Mouse (Mus musculus) midbrain, postnatal 0 days (tissue): Measurements from ENCODE around the gene Alg12. TPM values are rescaled to one million over a fixed set of nuclear protein-coding genes. Genes with fewer than 3 reads are reported as not detected.

Experiments used
- ATAC-seq: fragments of 200-750 bp; cut with Nextera tagmentation; 2 replicates; pipeline ENCODE4 v1.8.0; 2017; ENCODE audit warnings: moderate number of reproducible peaks, mild to moderate bottlenecking, moderate TSS enrichment, moderate library complexity; ENCODE audit not compliant: low FRiP score
- DNase-seq: peaks from one replicate; pipeline ENCODE4 v3.0.0-alpha.2; 2015; ENCODE audit warnings: low spot score
- H3K27ac ChIP-seq: fragments of 300-500 bp; sonication (generic); 2 replicates; pipeline ENCODE4 v1.5.1; 2014; ENCODE audit warnings: low read depth, mild to moderate bottlenecking, low read length, mixed read lengths
- H3K27me3 ChIP-seq: fragments of 300-500 bp; sonication (generic); 2 replicates; pipeline ENCODE4 v1.6.1; 2014; ENCODE audit warnings: low read length, control low read depth, mixed read lengths; ENCODE audit not compliant: insufficient read depth
- H3K36me3 ChIP-seq: fragments of 300-500 bp; sonication (generic); 2 replicates; pipeline ENCODE4 v1.6.1; 2014; ENCODE audit warnings: low read length, control low read depth, mixed read lengths; ENCODE audit not compliant: insufficient read depth
- H3K4me1 ChIP-seq: fragments of 300-500 bp; sonication (generic); 2 replicates; pipeline ENCODE4 v1.6.1; 2014; ENCODE audit warnings: mild to moderate bottlenecking, control low read depth, antibody characterized with exemption, low read length, mixed read lengths; ENCODE audit not compliant: insufficient read depth
- H3K4me2 ChIP-seq: fragments of 300-500 bp; sonication (generic); 2 replicates; pipeline ENCODE4 v1.6.1; 2014; ENCODE audit warnings: low read depth, mild to moderate bottlenecking, low read length, mixed read lengths; ENCODE audit not compliant: poor library complexity, severe bottlenecking
- H3K4me3 ChIP-seq: fragments of 300-500 bp; sonication (generic); 2 replicates; pipeline ENCODE4 v1.5.1; 2014; ENCODE audit warnings: low read depth, mild to moderate bottlenecking, low read length, moderate library complexity
- H3K9ac ChIP-seq: fragments of 300-500 bp; sonication (generic); replicated peaks from 2 replicates; pipeline ENCODE4 v1.6.1; 2014; ENCODE audit warnings: mild to moderate bottlenecking, low read length, moderate library complexity, mixed read lengths; ENCODE audit not compliant: poor library complexity, severe bottlenecking
- H3K9me3 ChIP-seq: fragments of 300-500 bp; sonication (generic); 2 replicates; pipeline ENCODE4 v1.6.1; 2016; ENCODE audit warnings: low read length, control low read depth
- CTCF ChIP-seq: IDR thresholded peaks from 2 replicates; pipeline ENCODE4 v1.5.1; 2016; ENCODE audit warnings: antibody characterized with exemption, mild to moderate bottlenecking
- WGBS: fragments of 180-500 bp; shearing (Covaris S2); extraction: QIAGEN DNeasy Blood & Tissue Kit; methylation state at CpG from one replicate; pipeline ENCODE4 v1.1.7; 2014; 5-methylcytosine and 5-hydroxymethylcytosine counted together
- polyA plus RNA-seq: library from polyadenylated mRNA; unstranded; fragments of >200 nt; fragmentation: Nextera tagmentation; extraction: Ambion mirVana; gene quantifications from 2 replicates; pipeline ENCODE4 v1.2.1, GENCODE M21; 2015
- total RNA-seq: library from RNA; depleted of rRNA; stranded (reverse); fragments of >200 nt; gene quantifications from 2 replicates; pipeline ENCODE4 v1.2.3, GENCODE M21; 2014

The Alg12 gene
- total and polyA plus RNA-seq, 2 experiments from 2014 or later: 5.5 to 9.3 TPM

DNA sequence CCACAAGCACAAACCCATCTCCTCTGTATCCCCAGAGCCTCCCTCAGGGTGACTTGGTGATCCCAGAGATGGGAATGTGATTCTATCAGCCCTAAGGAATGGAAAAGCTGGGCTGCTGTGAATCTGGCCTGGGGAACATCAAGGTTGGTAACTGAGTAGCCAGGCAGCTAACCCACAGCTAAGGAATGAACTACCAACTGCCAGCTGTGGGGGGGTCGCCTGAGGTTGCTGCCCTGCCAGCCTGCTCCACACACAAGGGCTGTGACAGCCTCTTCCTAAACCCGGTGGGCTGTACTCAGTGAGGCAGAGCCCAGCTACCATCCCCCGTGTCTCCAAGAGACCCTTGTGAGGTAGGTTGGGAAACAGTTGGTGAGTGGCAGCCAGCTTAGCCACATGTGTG lies 32.0 kb upstream of the Alg12 start:
- H3K9me3 ChIP-seq: no peaks in the 10 kb centered on the region
- no peak for TF ChIP-seq CTCF
- no peaks in the 10 kb centered on the region for H3K4me1 ChIP-seq
- H3K27ac ChIP-seq: no peak overlapping the region
- DNase-seq (no peak), ATAC-seq (no peak)
- no peak overlapping the region for H3K4me2 ChIP-seq
- no peak overlapping the region for H3K9ac ChIP-seq
- no peaks in the 10 kb centered on the region for H3K36me3 ChIP-seq
- no peaks in the 10 kb centered on the region for H3K27me3 ChIP-seq
- no peak overlapping the region for H3K4me3 ChIP-seq
- 60% methylated on average over 3 of the region's 3 CpGs for WGBS

DNA sequence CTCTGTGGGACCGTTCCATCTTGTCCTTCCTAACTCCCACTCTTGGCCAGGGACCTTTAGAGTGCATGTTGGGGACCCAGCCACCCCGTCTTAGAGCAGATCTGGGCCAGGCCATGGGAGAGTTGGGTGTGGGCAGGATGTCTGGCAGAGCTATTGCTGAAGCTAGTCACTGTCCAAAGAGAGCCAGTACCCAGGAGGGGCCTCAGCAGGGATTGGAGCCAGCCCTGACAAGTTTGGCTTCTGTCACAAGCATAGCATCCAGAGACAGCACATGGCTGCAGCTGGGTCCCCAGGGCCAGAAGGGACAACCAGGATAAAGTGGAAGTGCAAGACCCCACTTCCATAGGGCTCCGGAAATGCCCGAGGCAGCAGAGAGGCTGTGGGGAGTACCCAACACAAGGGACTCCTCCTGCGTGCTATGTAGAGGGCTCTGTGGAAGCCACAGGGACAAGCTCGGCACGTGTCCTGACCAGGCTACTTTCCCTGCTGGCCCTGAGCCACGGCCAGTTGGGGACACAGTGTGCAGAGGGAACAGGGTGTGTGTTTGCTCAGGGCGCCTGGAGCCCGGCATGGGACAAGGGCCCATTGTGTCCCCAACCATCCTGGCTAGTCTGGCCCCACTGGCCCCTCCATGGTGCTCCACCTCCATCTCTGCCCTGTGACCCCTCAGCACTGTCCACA lies 31.2 kb upstream of the Alg12 start:
- ATAC-seq (peak; percentile 78), DNase-seq (peak; percentile 69)
- Histone ChIP-seq H3K9ac (no peak overlapping the region), H3K4me2 (no peak overlapping the region), H3K4me1 (no peaks in the 10 kb centered on the region), H3K27ac (no peak overlapping the region), H3K36me3 (no peaks in the 10 kb centered on the region), H3K27me3 (no peaks in the 10 kb centered on the region), H3K9me3 (no peaks in the 10 kb centered on the region), H3K4me3 (no peak overlapping the region)
- 52% methylated on average over 10 of the region's 10 CpGs for WGBS
- TF ChIP-seq CTCF: no peak

DNA sequence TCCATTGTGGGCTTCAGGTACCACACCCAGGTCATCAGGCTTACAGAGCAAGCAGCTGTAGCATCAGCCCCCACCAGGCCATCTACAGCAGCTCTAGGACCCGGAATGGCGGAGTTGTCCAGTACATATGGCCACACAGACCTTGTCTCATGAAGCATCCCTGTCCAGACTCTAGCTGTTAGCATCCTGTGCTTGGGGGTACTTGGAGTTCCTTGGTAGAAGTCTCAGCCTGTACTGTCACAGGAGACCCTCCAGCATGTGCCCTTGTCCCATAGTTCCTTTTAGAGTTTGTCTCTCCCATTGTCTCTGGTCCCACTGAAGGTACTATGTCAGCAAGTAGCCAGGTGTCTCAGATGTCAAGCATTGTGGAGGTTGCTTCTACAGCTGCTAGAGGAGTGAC lies 30.5 kb upstream of the Alg12 start:
- Histone ChIP-seq H3K4me3 (no peak overlapping the region), H3K27me3 (no peaks in the 10 kb centered on the region), H3K36me3 (no peaks in the 10 kb centered on the region), H3K27ac (no peak overlapping the region), H3K9ac (no peak overlapping the region), H3K4me2 (no peak overlapping the region), H3K9me3 (no peaks in the 10 kb centered on the region), H3K4me1 (no peaks in the 10 kb centered on the region)
- TF ChIP-seq CTCF: no peak
- WGBS: 95% methylated on average over 2 of the region's 2 CpGs
- DNase-seq (no peak), ATAC-seq (no peak)

DNA sequence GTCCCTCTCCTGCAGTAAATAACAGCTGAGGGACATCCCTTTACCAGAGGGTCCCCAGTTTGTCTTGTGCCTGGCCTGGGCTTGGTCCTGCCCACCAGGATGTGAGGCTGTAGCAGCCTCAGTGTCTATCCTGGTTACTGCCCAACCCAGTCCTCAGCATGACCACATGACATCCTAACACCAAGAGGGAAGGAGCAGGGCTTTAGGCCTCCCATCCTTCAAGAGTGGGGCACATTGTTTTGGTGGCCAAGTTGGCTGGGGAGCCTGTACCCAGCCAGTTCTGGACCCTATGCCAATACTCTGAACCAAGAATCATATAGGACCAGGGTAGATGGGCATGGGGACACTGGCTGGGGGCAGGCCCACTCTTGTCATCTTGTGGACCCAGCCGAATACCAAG lies 29.5 kb upstream of the Alg12 start:
- WGBS: 100% methylated on average over 1 of the region's 1 CpGs
- Histone ChIP-seq H3K9ac (no peak overlapping the region), H3K9me3 (no peaks in the 10 kb centered on the region)

DNA sequence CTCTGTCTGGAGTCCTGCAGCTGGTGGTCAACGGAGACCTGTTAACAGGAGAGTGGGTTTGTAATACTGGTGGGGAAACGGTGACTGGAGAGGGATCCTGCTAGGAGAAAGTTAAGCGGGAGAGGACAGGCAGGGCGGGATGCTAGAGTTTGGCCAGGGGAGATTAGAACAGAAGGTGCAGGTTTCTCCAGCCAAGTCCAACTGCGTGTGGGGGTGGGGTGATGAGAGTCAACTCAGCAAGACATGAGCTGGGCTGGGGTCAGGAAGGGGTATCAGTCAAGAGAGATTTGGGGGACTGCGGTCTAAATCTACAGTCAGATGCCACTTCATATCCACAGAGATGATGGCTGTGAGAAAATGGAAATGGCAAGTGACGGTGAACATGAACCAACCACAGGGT lies 25.8 kb upstream of the Alg12 start:
- DNase-seq (no peak), ATAC-seq (no peak)
- Histone ChIP-seq H3K36me3 (no peaks in the 10 kb centered on the region), H3K9me3 (no peaks in the 10 kb centered on the region), H3K4me3 (no peak overlapping the region), H3K4me2 (no peak overlapping the region), H3K9ac (no peak overlapping the region), H3K27ac (no peak overlapping the region), H3K27me3 (no peaks in the 10 kb centered on the region), H3K4me1 (no peaks in the 10 kb centered on the region)
- WGBS: 94% methylated on average over 7 of the region's 7 CpGs
- no peak for TF ChIP-seq CTCF

More for the DNA sequence above, 29.5 kb upstream of the Alg12 start:
- TF ChIP-seq CTCF: no peak
- Histone ChIP-seq H3K27ac (no peak overlapping the region), H3K4me2 (no peak overlapping the region), H3K4me3 (no peak overlapping the region), H3K4me1 (no peaks in the 10 kb centered on the region), H3K36me3 (no peaks in the 10 kb centered on the region), H3K27me3 (no peaks in the 10 kb centered on the region)
- DNase-seq (no peak), ATAC-seq (no peak)

DNA sequence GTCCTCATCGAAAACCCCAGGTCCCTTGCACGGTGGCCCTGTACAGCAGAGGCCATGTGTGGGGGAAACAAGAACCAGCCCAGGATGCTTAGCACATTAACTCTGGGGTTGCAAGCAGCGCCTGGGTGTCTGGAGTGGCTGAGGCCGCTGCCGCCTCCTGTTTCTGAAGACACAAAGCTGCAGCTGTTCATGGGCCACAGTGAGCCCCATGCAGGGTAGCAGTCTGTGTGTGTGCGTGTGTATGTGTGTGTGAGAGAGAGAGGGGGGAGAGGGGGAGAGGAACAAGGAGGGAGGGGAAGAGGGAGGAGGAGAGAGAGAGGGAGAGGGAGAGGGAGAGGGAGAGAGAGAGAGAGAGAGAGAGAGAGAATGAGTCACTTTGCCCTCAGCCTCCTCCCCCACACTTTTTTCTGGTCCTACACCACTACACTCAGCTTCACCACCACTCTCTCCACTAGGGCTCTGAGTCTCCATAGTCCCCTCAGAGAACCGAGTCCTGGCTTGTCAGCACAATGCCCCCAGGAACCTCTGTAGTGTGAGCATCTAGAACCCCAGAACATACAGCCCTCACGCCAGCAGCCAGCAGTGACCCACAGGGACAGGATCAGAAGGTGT lies 24.5 kb upstream of the Alg12 start:
- DNase-seq: peak; percentile 51

More for the DNA sequence above, 24.5 kb upstream of the Alg12 start:
- 34% methylated on average over 8 of the region's 8 CpGs for WGBS
- Histone ChIP-seq H3K4me2 (no peak overlapping the region), H3K36me3 (no peaks in the 10 kb centered on the region), H3K27ac (no peak overlapping the region), H3K4me1 (no peaks in the 10 kb centered on the region), H3K9me3 (no peaks in the 10 kb centered on the region), H3K9ac (no peak overlapping the region), H3K27me3 (no peaks in the 10 kb centered on the region), H3K4me3 (no peak overlapping the region)
- no peak for ATAC-seq
- TF ChIP-seq CTCF: no peak
